Mouse (Mus musculus) midbrain, embryonic 11.5 days (tissue): ENCODE data around the gene Cdc42bpg. TPM values are rescaled to one million over a fixed set of nuclear protein-coding genes. Genes with fewer than 3 reads are reported as not detected.
A peak's percentile ranks its signal among the peaks of the same experiment; 100 is the strongest.

ENCODE experiments used
- ATAC-seq: fragments of 200-750 bp; cut with Nextera tagmentation; 2 replicates; pipeline ENCODE4 v1.8.0; 2017; ENCODE audit warnings: moderate TSS enrichment, moderate library complexity; ENCODE audit not compliant: low FRiP score
- DNase-seq: peaks from one replicate; pipeline ENCODE4 v3.0.0; 2015; ENCODE audit warnings: low spot score; ENCODE audit errors: missing footprints
- H3K27ac ChIP-seq: fragments of 300-500 bp; sonication (generic); 2 replicates; pipeline ENCODE4 v1.5.1; 2014; ENCODE audit warnings: low read depth, low read length
- H3K27me3 ChIP-seq: fragments of 300-500 bp; sonication (generic); 2 replicates; pipeline ENCODE4 v1.6.1; 2014; ENCODE audit warnings: mild to moderate bottlenecking, low read length, moderate library complexity, mixed read lengths; ENCODE audit not compliant: control insufficient read depth, insufficient read depth
- H3K36me3 ChIP-seq: fragments of 300-500 bp; sonication (generic); 2 replicates; pipeline ENCODE4 v1.6.1; 2014; ENCODE audit warnings: mild to moderate bottlenecking, low read length, moderate library complexity, mixed read lengths; ENCODE audit not compliant: control insufficient read depth, insufficient read depth
- H3K4me1 ChIP-seq: fragments of 300-500 bp; sonication (generic); 2 replicates; pipeline ENCODE4 v1.6.1; 2014; ENCODE audit warnings: low read length; ENCODE audit not compliant: control insufficient read depth, insufficient read depth
- H3K4me2 ChIP-seq: fragments of 300-500 bp; sonication (generic); 2 replicates; pipeline ENCODE4 v1.6.1; 2014; ENCODE audit warnings: mild to moderate bottlenecking, moderate library complexity
- H3K4me3 ChIP-seq: fragments of 300-500 bp; sonication (generic); 2 replicates; pipeline ENCODE4 v1.5.1; 2014; ENCODE audit warnings: low read depth, low read length
- H3K9ac ChIP-seq: fragments of 300-500 bp; sonication (generic); 2 replicates; pipeline ENCODE4 v1.6.1; 2014; ENCODE audit warnings: low read length
- H3K9me3 ChIP-seq: fragments of 300-500 bp; sonication (generic); 2 replicates; pipeline ENCODE4 v1.6.1; 2016; ENCODE audit warnings: low read length; ENCODE audit not compliant: control insufficient read depth
- WGBS: fragments of 180-500 bp; shearing (Covaris S2); extraction: QIAGEN DNeasy Blood & Tissue Kit; methylation state at CpG from one replicate; pipeline ENCODE4 v1.1.7; 2014; 5-methylcytosine and 5-hydroxymethylcytosine counted together
- polyA plus RNA-seq: library from polyadenylated mRNA; unstranded; fragments of >200 nt; fragmentation: Nextera tagmentation; extraction: Ambion mirVana; gene quantifications from 2 replicates; pipeline ENCODE4 v1.2.1, GENCODE M21; 2014

The Cdc42bpg gene
- polyA plus RNA-seq, result 0.23 and 0.42 TPM in 2 replicates

DNA sequence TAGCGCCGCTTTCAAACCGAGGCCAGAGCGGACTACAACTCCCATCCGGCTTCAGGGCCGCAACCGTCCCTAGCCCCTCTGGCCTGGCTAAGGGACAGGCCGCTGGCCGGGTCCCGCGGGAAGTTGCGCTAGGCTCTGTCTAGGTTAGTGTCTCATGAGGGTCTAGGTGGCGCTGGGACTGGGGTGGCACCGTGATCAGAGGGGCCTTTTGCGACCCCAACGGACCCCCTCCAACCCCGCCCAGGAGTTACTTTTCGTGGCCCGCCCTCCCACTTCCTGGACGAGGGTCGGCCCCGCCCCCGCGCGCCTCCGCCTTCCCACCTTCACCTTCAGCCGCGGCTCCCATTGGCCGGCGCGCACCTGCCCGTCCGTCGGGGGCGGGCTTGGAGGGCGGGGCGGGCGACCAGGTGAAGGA is at the start of gene Cdc42bpg:
Gene Cdc42bpg, plus strand, starts transcription at position 320 of the 415 bp plus-strand sequence.
- peaks cover 3% of the 10 kb centered on the region for H3K4me1 ChIP-seq
- no peaks in the 10 kb centered on the region for H3K36me3 ChIP-seq
- H3K9me3 ChIP-seq, result no peaks in the 10 kb centered on the region
- H3K27me3 ChIP-seq, result no peaks in the 10 kb centered on the region
- peak within 1 kb of the TSS; percentile 67 for H3K9ac ChIP-seq
- under 1% methylated on average over 37 of the region's 38 CpGs for WGBS
- H3K4me3 ChIP-seq, result peak within 1 kb of the TSS; percentile 68
- H3K4me2 ChIP-seq, result peak within 1 kb of the TSS; percentile 55
- DNase-seq (peak; percentile 97), ATAC-seq (peak; percentile 78)
- no peak within 1 kb of the TSS for H3K27ac ChIP-seq

DNA sequence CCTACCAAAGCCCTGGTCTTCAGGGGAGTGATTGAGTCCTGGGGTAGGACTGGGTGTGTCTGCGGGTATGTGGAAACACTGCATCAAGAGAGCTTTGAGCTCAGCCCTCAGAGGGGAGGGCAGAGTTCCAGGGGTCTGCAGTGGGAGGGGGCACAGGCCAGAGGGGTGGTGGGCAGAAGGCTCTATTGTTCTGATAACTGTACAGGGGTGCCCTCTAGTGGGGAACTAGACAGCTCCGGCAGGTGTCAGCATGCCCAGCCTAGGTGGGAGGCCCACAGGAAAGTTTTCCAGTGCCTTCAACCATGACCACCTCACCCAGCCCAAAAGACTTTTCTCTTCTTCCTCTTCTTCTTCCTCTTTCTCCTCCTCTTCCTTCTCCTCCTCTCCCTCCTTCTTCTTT is 45.8 kb upstream of the Cdc42bpg start:
- no peak overlapping the region for H3K4me3 ChIP-seq
- peaks cover 14% of the 10 kb centered on the region; the same call in 1 of the 2 replicates for H3K36me3 ChIP-seq
- no peaks in the 10 kb centered on the region for H3K4me1 ChIP-seq
- no peaks in the 10 kb centered on the region; the same call in 1 of the 2 replicates for H3K9me3 ChIP-seq
- 79% methylated on average over 2 of the region's 2 CpGs for WGBS
- H3K27me3 ChIP-seq, result no peaks in the 10 kb centered on the region
- H3K27ac ChIP-seq, result no peak overlapping the region
- no peak overlapping the region for H3K9ac ChIP-seq
- no peak for DNase-seq
- ATAC-seq, result no peak; the same call in 1 of the 2 replicates
- H3K4me2 ChIP-seq, result no peak overlapping the region

DNA sequence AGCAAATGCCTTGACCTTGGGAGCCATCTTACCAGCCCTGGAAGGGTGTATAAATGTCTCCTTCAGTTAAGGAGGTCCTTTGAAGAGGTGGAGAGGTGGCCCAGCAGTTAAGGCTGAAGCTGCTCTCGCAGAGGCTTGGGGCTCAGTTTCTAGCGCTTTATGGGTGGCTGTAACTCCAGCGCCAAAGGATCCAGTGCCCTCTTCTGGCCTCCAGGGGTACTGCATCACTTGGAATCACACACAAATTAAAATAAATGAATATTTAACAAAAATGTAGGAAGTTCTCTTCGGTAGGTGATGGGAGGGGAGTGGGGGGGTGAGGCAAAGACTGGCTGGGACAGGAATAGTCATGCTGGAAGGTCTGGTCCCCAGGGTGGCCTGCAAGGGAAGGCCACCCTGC is 45.3 kb upstream of the Cdc42bpg start:
- 83% methylated on average over 4 of the region's 4 CpGs for WGBS
- Histone ChIP-seq H3K9ac (no peak overlapping the region), H3K27me3 (no peaks in the 10 kb centered on the region), H3K4me3 (no peak overlapping the region), H3K9me3 (no peaks in the 10 kb centered on the region; the same call in 1 of the 2 replicates), H3K4me2 (no peak overlapping the region), H3K27ac (no peak overlapping the region), H3K4me1 (no peaks in the 10 kb centered on the region), H3K36me3 (peaks cover 14% of the 10 kb centered on the region; the same call in 1 of the 2 replicates)
- no peak for ATAC-seq
- DNase-seq, result no peak

GRCm38 (mm10) chr19:6261379-6261778 is 44.9 kb upstream of the Cdc42bpg start:
- H3K36me3 ChIP-seq, result peaks cover 14% of the 10 kb centered on the region; the same call in 1 of the 2 replicates
- ATAC-seq (no peak), DNase-seq (no peak)
- no peaks in the 10 kb centered on the region for H3K4me1 ChIP-seq
- H3K27me3 ChIP-seq, result no peaks in the 10 kb centered on the region
- no peak overlapping the region for H3K4me3 ChIP-seq
- no peak overlapping the region for H3K27ac ChIP-seq
- no peak overlapping the region for H3K4me2 ChIP-seq
- no peak overlapping the region for H3K9ac ChIP-seq
- H3K9me3 ChIP-seq, result no peaks in the 10 kb centered on the region; the same call in 1 of the 2 replicates
- 87% methylated on average over 14 of the region's 14 CpGs for WGBS

DNA sequence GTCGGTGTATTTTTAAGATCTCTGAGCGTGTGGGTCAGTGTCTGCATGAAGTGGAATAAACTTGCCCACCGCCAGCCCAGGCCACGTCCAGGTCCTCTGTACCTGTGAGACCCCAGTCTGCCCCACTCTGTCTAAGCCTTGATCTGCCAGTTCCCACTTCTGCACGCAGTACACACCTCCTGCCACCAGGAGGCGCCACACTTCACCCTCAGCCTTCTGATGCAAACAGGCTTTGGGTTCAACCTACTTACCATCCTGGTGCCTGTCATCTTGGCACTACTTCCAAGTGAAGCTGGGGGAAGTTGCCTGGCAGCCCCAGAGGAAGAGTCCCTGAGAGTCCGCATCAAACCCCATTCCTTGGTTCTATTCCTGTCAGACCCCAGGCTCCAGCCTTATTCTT is 44.0 kb upstream of the Cdc42bpg start:
- DNase-seq (peak; percentile 95), ATAC-seq (no peak)
- Histone ChIP-seq H3K4me1 (no peaks in the 10 kb centered on the region), H3K9me3 (no peaks in the 10 kb centered on the region; the same call in 1 of the 2 replicates), H3K27me3 (no peaks in the 10 kb centered on the region), H3K9ac (no peak overlapping the region), H3K27ac (no peak overlapping the region), H3K36me3 (peaks cover 14% of the 10 kb centered on the region; the same call in 1 of the 2 replicates), H3K4me3 (no peak overlapping the region), H3K4me2 (no peak overlapping the region)
- WGBS, result 66% methylated on average over 7 of the region's 7 CpGs

GRCm38 (mm10) chr19:6262839-6263433 is 43.3 kb upstream of the Cdc42bpg start:
- Histone ChIP-seq H3K9me3 (no peaks in the 10 kb centered on the region; the same call in 1 of the 2 replicates), H3K4me2 (no peak overlapping the region), H3K36me3 (peaks cover 14% of the 10 kb centered on the region; the same call in 1 of the 2 replicates), H3K4me3 (no peak overlapping the region), H3K27me3 (no peaks in the 10 kb centered on the region), H3K27ac (no peak overlapping the region), H3K4me1 (no peaks in the 10 kb centered on the region), H3K9ac (no peak overlapping the region)
- 93% methylated on average over 8 of the region's 8 CpGs for WGBS
- DNase-seq, result no peak
- ATAC-seq, result no peak

DNA sequence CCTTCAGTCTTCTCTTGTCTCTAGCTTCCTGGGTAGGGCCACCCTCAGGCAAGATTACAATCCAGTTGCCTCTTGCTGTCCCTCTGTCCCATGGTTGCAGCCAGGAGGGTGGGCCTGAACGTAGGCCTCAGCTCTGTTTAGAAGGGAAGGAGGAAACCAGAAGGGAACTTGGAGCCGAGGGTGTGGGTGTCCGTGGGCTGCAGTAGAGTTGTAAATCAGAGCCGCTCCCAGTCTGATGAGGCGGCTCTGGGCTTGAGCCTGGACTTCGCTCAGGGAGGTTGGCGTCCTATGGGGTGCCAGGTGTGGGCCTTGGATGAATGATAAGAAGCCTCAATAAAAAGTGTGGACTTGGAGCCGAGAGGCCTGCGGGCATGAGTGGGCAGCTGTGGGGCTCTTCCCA is 42.1 kb upstream of the Cdc42bpg start:
- H3K4me1 ChIP-seq, result no peaks in the 10 kb centered on the region
- H3K4me2 ChIP-seq, result no peak overlapping the region
- H3K9ac ChIP-seq, result no peak overlapping the region
- no peak overlapping the region for H3K27ac ChIP-seq
- H3K9me3 ChIP-seq, result no peaks in the 10 kb centered on the region; the same call in 1 of the 2 replicates
- 85% methylated on average over 9 of the region's 9 CpGs for WGBS
- no peaks in the 10 kb centered on the region for H3K27me3 ChIP-seq
- ATAC-seq (no peak), DNase-seq (no peak)
- H3K36me3 ChIP-seq, result peaks cover 12% of the 10 kb centered on the region; the same call in 1 of the 2 replicates
- no peak overlapping the region for H3K4me3 ChIP-seq

DNA sequence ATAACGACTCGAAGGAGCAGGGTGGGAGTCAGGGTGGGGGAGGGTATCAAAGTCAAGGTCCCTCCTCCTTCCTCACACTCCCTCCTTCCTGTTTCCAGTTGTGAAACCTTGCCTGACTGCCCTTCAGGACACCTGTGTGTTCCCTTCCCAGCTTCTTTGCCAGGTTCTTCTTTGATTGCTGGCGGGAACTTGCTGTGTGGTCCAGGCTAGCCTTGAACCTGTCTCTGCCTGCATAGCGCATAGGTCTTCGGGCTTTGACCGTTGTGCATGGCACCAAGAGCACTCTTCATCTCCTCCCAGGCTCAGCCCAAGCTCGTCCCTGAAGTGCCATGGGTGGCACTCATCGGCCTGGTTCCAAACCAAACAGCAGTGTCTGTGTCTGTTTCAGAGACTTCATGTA is 41.3 kb upstream of the Cdc42bpg start:
- Histone ChIP-seq H3K27ac (no peak overlapping the region), H3K36me3 (peaks cover 10% of the 10 kb centered on the region; the same call in 1 of the 2 replicates), H3K4me1 (no peaks in the 10 kb centered on the region), H3K27me3 (no peaks in the 10 kb centered on the region), H3K9me3 (no peaks in the 10 kb centered on the region; the same call in 1 of the 2 replicates), H3K4me2 (no peak overlapping the region), H3K9ac (no peak overlapping the region), H3K4me3 (no peak overlapping the region)
- no peak for DNase-seq
- WGBS, result 86% methylated on average over 8 of the region's 8 CpGs
- no peak for ATAC-seq

DNA sequence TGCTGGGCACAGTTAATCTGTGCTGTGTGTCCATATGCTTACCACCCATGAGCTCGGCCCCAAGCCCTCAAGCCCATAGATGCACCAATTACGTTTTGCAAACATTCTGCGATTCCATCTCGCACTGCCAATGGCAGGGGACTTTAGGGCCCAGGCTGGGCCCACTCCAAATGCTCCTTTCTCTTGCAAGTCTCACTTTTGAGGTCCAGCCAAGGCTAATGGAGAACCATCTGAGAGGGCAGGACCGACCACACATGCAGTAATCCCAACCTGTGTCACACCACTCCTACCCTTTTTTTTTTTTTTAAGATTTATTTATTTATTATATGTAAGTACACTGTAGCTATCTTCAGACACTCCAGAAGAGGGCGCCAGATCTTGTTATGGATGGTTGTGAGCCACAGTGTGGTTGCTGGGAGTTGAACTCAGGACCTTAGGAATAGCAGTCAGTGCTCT is 40.5 kb upstream of the Cdc42bpg start:
- Histone ChIP-seq H3K9me3 (no peaks in the 10 kb centered on the region; the same call in 1 of the 2 replicates), H3K4me1 (no peaks in the 10 kb centered on the region), H3K4me3 (no peak overlapping the region), H3K36me3 (peaks cover 8% of the 10 kb centered on the region; the same call in 1 of the 2 replicates), H3K9ac (no peak overlapping the region), H3K27me3 (no peaks in the 10 kb centered on the region), H3K4me2 (no peak overlapping the region), H3K27ac (no peak overlapping the region)
- 67% methylated on average over 6 of the region's 6 CpGs for WGBS
- no peak for ATAC-seq
- DNase-seq, result no peak
